Mouse (Mus musculus): Measurements from ENCODE around the gene Mapt.

Gene Mapt

GRCm38 (mm10) chr11:104317631-104318030, 86.4 kb downstream of the Mapt start:
- DNase-seq = no peak

GRCm38 (mm10) chr11:104318940-104319781, 88.0 kb downstream of the Mapt start:
- peak; percentile 56 for DNase-seq

DNA sequence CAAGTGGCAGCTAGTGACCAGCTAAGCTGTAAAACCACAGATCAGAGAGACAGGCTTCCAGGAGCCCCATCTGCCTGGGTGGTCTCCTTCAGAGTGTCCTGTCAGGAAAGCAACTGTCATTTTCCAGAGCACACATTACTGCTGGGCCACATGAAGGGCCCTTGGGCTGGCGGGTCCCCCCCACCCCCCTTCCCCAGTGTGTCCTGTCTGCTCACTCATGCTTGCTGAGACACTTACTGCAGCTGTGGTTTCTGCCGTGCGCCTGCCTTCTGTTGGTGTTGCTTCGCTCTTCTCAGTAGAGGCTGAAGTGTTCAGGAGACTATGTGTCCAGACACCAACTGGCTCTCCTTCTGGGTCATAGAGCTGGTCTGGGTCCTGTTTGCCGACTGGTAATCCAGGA, 89.3 kb downstream of the Mapt start:
- DNase-seq = no peak

DNA sequence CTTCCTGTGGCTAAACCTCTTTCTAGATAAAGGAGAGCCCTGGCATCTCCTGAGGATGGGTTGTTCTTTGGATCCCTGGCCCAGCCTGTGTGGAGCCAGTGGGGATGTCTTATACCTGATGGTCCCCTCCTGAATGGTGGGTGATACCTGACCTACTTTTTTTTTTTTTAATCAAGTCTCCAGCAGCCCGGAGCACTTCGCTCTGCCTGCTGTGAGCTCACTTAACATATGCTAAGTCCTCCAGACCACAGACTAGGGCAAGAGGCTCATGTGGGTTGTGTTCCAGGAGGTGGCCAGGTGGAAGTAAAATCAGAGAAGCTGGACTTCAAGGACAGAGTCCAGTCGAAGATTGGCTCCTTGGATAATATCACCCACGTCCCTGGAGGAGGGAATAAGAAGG, 91.0 kb downstream of the Mapt start:
- DNase-seq = no peak

DNA sequence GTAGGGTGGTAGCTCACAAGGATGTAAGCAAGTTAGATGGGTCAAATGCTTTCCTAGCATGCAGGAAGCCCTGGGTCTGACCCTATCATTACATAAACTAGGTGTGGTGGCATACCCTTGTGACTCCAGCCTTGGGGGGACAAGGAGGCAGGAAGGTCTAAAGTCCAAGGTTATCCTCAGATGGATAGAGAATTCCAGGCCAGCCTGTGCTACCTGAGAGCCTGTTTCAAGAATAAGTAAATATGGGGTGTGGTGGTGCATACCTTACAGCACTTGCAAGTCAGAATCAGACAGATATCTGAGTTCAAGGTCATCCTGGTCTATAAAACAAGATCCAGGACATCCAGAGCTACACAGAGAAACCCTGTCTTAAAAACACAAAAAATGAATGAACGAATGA, 96.3 kb downstream of the Mapt start:
- DNase-seq = no peak

GRCm38 (mm10) chr11:104327946-104328345, 96.8 kb downstream of the Mapt start:
- no peak for DNase-seq

DNA sequence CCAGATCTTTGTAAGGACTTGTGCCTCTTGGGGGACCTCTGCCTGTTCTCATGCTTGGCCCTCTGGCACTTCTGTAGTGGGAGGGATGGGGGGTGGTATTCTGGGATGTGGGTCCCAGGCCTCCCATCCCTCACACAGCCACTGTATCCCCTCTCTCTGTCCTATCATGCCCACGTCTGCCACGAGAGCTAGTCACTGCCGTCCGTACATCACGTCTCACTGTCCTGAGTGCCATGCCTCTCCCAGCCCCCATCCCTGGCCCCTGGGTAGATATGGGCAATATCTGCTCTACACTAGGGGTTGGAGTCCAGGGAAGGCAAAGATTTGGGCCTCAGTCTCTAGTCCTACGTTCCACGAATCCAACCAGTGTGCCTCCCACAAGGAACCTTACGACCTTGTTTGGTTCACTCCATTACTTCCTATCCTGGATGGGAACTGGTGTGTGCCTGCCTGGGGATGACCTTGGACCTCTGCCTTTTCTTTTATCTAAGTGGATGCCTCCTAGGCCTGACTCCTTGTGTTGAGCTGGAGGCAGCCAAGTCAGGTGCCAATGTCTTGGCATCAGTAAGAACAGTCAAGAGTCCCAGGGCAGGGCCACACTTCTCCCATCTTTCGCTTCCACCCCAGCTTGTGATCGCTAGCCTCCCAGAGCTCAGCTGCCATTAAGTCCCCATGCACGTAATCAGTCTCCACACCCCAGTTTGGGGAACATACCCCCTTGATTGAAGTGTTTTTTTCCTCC, 98.2 kb downstream of the Mapt start:
- DNase-seq = no peak

DNA sequence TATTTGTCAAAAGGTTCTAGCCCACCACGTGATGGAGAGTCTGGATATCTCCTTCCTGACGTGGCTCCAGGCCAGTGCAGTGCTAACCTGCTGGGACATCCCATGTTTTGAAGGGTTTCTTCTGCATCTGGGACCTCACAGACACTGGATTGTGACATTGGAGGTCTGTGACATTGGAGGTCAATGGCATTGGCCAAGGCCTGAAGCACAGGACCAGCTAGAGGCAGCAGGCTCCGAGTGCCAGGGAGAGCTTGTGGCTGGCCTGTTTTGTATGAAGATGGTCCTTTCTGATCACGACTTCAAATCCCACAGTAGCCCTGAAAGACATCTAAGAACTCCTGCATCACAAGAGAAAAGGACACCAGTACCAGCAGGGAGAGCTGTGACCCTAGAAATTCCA, 99.0 kb downstream of the Mapt start:
- no peak for DNase-seq

GRCm38 (mm10) chr11:104331208-104331607, 100.0 kb downstream of the Mapt start:
- DNase-seq = no peak

GRCm38 (mm10) chr11:104332105-104332504, 100.9 kb downstream of the Mapt start:
- no peak for DNase-seq

DNA sequence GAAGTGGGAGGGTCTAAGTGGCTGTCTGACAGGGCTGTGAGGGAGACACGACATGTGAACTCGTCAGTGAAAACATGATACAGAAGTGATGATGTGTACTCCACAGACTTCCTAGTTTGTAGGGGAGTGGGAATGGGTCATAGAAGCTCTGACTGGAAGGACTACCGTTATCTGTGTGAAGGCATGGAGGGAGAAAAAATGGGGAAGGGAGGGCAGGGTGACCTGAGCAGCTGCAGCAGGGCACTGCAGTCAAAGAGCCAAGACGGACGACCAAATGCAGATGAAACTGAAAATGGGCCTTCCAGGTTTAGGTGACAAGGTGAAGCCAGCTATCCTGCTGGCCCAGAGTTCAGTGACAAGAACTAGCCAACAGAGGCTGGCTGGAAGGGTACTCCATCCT, 102.9 kb downstream of the Mapt start:
- DNase-seq = no peak

DNA sequence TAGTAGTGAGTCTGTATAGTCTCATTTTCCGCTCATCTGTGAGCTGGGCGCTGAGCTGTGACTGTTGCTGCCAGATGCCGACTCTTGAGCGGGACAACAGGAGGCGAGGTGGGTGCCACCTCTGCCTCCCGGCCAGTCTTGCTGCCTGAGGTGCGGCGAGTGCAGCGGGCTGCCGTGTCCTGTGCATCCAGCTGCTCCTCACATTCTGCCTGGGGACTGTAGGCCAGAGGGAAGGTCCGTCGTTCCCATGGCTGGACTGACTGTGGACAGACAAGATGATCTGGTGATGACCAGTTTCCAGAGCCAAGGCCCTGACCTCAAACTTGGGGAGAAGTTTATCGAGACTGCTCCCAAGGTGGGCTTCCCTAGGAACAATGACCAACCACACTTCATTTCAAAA, 103.8 kb downstream of the Mapt start:
- no peak for DNase-seq

DNA sequence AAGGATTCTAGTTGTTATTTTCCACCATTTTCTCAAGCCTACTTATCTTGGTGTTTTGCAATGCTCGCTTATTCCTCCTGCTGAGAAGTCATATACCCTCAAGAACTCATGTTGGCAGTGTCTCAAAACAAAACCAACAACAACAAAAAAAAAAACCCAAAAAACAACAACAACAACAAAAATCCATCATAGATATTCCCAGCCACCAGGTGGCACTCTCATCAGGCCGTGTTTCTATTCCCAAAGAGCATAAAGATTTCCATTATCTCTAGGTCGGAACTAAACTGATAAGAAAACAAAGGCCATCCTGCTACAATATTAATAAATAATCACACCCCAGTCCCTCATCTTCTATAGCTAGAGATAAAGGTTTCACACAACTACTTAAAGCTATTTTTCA, 115.7 kb downstream of the Mapt start:
- DNase-seq = peak; percentile 46

- no peak for DNase-seq
Observed at GRCm38 (mm10) chr11:104361790-104362189, 130.6 kb downstream of the Mapt start.

GRCm38 (mm10) chr11:104362704-104363103, 131.5 kb downstream of the Mapt start:
- no peak for DNase-seq

DNA sequence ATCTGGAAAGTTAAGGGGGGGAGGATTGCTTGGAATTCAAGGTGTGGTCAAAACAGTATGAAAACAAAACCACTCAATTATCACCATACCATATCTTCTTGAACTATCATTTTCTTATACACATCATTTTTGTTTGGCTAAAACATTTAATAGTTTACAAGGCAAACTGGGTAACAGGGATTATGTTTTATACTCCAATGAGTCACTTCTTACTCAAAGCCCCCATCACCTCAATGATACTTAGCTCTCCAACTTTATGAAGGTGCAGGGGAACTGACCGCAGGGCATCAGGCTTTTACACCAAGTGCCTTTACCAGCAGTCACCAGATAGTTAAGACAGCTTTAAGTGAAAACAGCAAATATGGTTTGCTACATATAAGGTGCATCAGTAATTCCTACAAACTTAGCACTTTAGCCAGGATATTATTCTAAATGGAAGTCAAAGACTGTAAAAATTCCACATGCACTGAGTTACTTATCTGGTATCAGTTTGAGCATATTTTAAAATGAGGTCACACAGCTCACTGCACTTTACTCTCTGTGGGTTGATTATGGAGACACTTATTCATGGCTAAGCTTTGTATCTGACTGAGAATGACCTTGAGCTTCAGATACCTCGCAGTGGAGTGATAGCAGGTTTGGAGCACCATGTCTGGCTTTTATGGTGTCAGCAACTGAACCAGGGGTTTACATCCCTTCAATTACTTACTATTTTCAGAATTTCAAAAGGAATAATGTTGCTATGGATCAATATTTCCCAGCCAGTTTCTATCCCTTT, 132.8 kb downstream of the Mapt start:
- DNase-seq = no peak

DNA sequence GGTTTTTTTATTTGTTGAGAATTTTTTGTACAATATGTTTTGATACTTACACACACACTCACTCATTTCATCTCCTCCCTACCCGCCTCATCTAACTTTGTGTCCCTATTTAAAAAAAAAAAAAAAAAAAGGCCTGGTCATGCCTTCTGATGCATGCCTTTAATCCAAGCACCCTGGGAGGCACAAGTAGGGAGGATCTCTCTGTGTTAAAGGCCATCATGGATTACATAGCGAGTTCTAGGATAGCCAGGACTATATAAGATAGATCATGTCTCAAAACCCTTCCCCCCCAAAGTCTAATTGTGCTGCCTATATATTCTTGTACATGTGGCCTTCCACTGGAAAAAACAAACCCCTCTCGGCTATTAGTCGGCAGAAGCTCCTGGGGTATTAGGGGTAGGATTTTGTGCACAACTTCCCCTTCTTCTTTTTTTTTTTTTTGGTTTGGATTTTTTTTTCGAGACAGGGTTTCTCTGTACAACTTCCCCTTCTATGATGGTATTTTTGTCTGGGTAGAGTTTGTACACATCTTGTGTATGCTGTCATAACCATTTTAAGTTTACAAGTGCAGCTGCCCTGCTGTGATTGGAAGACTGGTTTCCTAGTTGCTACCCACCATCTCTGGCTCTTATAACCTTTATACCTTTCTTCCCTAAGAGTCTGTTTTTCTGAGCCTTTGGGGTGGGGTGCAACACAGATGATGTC, 136.4 kb downstream of the Mapt start:
- DNase-seq = no peak

DNA sequence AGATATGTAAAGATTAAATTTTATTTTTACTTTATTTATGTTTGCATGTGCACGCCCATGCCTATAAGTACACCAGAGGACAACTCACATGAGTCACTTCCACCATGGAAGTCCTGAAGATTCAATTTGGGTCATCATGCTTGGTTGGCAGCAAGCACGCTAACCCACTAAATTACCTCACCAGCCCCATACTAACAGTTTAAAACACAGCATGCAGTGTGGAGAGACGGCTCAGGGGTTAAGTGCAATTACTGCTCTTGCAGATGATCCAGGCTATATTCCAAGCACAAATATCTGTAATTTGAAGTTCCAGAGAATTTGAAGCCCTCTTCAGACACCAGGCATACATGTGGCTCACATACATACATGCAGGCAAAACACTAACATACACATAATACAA, 145.1 kb downstream of the Mapt start:
- no peak for DNase-seq

DNA sequence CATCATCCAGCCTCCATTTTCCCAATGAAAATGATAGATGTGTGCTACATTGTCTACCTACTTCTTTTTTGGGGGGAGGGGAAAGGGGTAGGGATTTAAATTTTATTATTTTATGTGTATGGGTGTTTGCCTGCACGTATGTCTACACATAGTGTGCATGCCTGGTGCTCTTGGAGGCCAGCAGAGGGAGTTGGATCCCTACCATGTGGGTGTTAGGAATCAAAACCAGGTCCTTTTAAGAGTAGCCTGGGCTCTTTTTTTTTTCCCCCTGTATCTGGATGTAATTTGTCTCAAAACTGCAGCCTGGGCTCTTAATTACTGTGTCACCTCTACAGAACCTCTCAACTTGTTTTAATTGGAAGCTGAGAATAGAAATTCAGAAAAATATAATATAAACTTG, 148.4 kb downstream of the Mapt start:
- no peak for DNase-seq
